Mouse (Mus musculus): Measurements from ENCODE around the gene Thoc7. TPM values are rescaled to one million over a fixed set of nuclear protein-coding genes. Genes with fewer than 3 reads are reported as not detected.
A peak's percentile ranks its signal among the peaks of the same experiment; 100 is the strongest.
"Not testable (repeated sequence)": the region's sequence is repeated elsewhere in the genome, so short reads cannot be mapped to it uniquely, and the experiment has no call there.

Gene Thoc7
- polyA plus RNA-seq (2015; fragmentation: Nextera tagmentation; extraction: Ambion mirVana): 235 TPM in 2 replicates

GRCm38 (mm10) chr14:13961401-13962112 lies at the start of gene Thoc7, which contains the start of gene Atxn7:
TSS of gene Thoc7 (minus strand) at chr14:13961852.
TSS of gene Atxn7 (plus strand) at chr14:13961440.
- DNase-seq (ENCODE audit: low spot score): peak; percentile 53

GRCm38 (mm10) chr14:14009712-14010111 lies 48.1 kb upstream of the Thoc7 start:
- DNase-seq (ENCODE audit: low spot score): no peak

- DNase-seq (ENCODE audit: low spot score): no peak
These were observed 41.1 kb upstream of the Thoc7 start for GRCm38 (mm10) chr14:14002771-14003170.

GRCm38 (mm10) chr14:13995206-13996097 lies 33.8 kb upstream of the Thoc7 start:
- DNase-seq (ENCODE audit: low spot score): no peak

- DNase-seq (ENCODE audit: low spot score): no peak
These were observed 29.1 kb upstream of the Thoc7 start for GRCm38 (mm10) chr14:13990741-13991140.

GRCm38 (mm10) chr14:13988397-13988796 lies 26.7 kb upstream of the Thoc7 start:
- DNase-seq (ENCODE audit: low spot score): no peak

- no peak for DNase-seq (ENCODE audit: low spot score)
These were observed 20.5 kb upstream of the Thoc7 start for GRCm38 (mm10) chr14:13982174-13982573.

- DNase-seq (ENCODE audit: low spot score): peak; percentile 42
These were observed 19.6 kb upstream of the Thoc7 start for GRCm38 (mm10) chr14:13981286-13981685.

- DNase-seq (ENCODE audit: low spot score): no peak
These were observed 15.8 kb upstream of the Thoc7 start for GRCm38 (mm10) chr14:13977498-13977897.

- no peak for DNase-seq (ENCODE audit: low spot score)
These were observed 10.1 kb upstream of the Thoc7 start for GRCm38 (mm10) chr14:13971644-13972234.

- DNase-seq (ENCODE audit: low spot score): no peak
These were observed 8.9 kb upstream of the Thoc7 start for GRCm38 (mm10) chr14:13970513-13970912.

GRCm38 (mm10) chr14:13968476-13968875 lies 6.8 kb upstream of the Thoc7 start:
- DNase-seq (ENCODE audit: low spot score): no peak

GRCm38 (mm10) chr14:13967607-13968006 lies 6.0 kb upstream of the Thoc7 start:
- peak; percentile 20 for DNase-seq (ENCODE audit: low spot score)

GRCm38 (mm10) chr14:13963527-13963926 lies 1.9 kb upstream of the Thoc7 start:
- DNase-seq (ENCODE audit: low spot score): no peak

GRCm38 (mm10) chr14:13962476-13962875 lies 824 bp upstream of the Thoc7 start:
- no peak for DNase-seq (ENCODE audit: low spot score)

GRCm38 (mm10) chr14:13960482-13961325 lies 948 bp downstream of the Thoc7 start:
- DNase-seq (ENCODE audit: low spot score): peak; percentile 67

GRCm38 (mm10) chr14:13960079-13960478 lies 1.6 kb downstream of the Thoc7 start:
- DNase-seq (ENCODE audit: low spot score): peak; percentile 54

- not testable (repeated sequence) for DNase-seq (ENCODE audit: low spot score)
These were observed 9.5 kb downstream of the Thoc7 start for GRCm38 (mm10) chr14:13952151-13952550.

GRCm38 (mm10) chr14:13950401-13950800 lies 11.3 kb downstream of the Thoc7 start:
- DNase-seq (ENCODE audit: low spot score): peak; percentile 59

GRCm38 (mm10) chr14:13948345-13948744 lies 13.3 kb downstream of the Thoc7 start:
- DNase-seq (ENCODE audit: low spot score): no peak

GRCm38 (mm10) chr14:13944686-13945085 lies 17.0 kb downstream of the Thoc7 start:
- DNase-seq (ENCODE audit: low spot score): no peak

All from thymus, postnatal 0 days (tissue).